Mouse (Mus musculus) ES-E14 (cell line): ENCODE data around the gene Spag17. TPM values are rescaled to one million over a fixed set of nuclear protein-coding genes. Genes with fewer than 3 reads are reported as not detected.

ENCODE experiments used
- DNase-seq: peaks from one replicate; pipeline ENCODE4 v3.0.0-alpha.2; 2013; ENCODE audit warnings: low read depth, low spot score
- H3K27ac ChIP-seq: 2 replicates; pipeline ENCODE4 v1.5.1; 2012; ENCODE audit warnings: low read depth, mild to moderate bottlenecking, low read length, moderate library complexity, mixed read lengths; ENCODE audit not compliant: poor library complexity, insufficient read depth, severe bottlenecking
- H3K36me3 ChIP-seq: 2 replicates; pipeline ENCODE4 v1.6.1; 2012; ENCODE audit warnings: mild to moderate bottlenecking, low read length, moderate library complexity, mixed read lengths; ENCODE audit not compliant: control insufficient read depth, poor library complexity, insufficient read depth, severe bottlenecking
- H3K4me1 ChIP-seq, 2 experiments: fragments of 150-350 bp in 1 of 2; sonication (generic) in 1 of 2; 2 replicates each; pipeline ENCODE4 v1.6.1; 2012; ENCODE audit warnings: low read length in 2 of 2, mild to moderate bottlenecking in 1 of 2, mixed read lengths in 1 of 2; ENCODE audit not compliant: control insufficient read depth in 2 of 2, insufficient read depth in 2 of 2, poor library complexity in 1 of 2
- H3K4me3 ChIP-seq, 2 experiments: fragments of 150-350 bp in 1 of 2; sonication (generic) in 1 of 2; 2 replicates each; pipeline ENCODE4 v1.5.1; 2012; ENCODE audit warnings: low read length in 2 of 2, low read depth in 1 of 2, mild to moderate bottlenecking in 1 of 2, mixed read lengths in 1 of 2; ENCODE audit not compliant: insufficient read depth in 1 of 2, poor library complexity in 1 of 2, severe bottlenecking in 1 of 2
- H3K9ac ChIP-seq: 2 replicates; pipeline ENCODE4 v1.6.1; 2012; ENCODE audit warnings: low read depth, mild to moderate bottlenecking, low read length, mixed read lengths; ENCODE audit not compliant: poor library complexity, insufficient read depth, severe bottlenecking
- H3K9me3 ChIP-seq: fragments of 150-350 bp; sonication (generic); 2 replicates; pipeline ENCODE4 v1.6.1; 2012; ENCODE audit warnings: low read depth, mild to moderate bottlenecking, low read length; ENCODE audit not compliant: control insufficient read depth, insufficient read depth
- CHD2 ChIP-seq: IDR thresholded peaks from 2 replicates; pipeline ENCODE4 v1.6.1; 2014; ENCODE audit warnings: mild to moderate bottlenecking, low read depth, low read length, inconsistent platforms
- HCFC1 ChIP-seq: IDR thresholded peaks from 2 replicates; pipeline ENCODE4 v1.6.1; 2012; ENCODE audit warnings: low read length, inconsistent platforms, borderline replicate concordance; ENCODE audit not compliant: insufficient read depth
- MAFK ChIP-seq: IDR thresholded peaks from 2 replicates; pipeline ENCODE4 v1.6.1; 2014; ENCODE audit warnings: mild to moderate bottlenecking, low read depth, low read length, inconsistent platforms; ENCODE audit not compliant: insufficient read depth
- ZC3H11A ChIP-seq: IDR thresholded peaks from 2 replicates; pipeline ENCODE4 v1.6.1; 2012; ENCODE audit warnings: low read depth, mild to moderate bottlenecking, inconsistent platforms, low read length, borderline replicate concordance
- ZNF384 ChIP-seq: IDR thresholded peaks from 2 replicates; pipeline ENCODE4 v1.6.1; 2012; ENCODE audit warnings: low read depth, low read length, inconsistent platforms
- in situ Hi-C, 2 experiments: fragments of 600-800 bp; cut with MboI; formaldehyde crosslinking; loops; one replicate each; pipeline ENCODE4 v1.15.1; 2025; ENCODE audit warnings: low sequenced_read_pairs in 2 of 2, inconsistent platforms in 1 of 2; ENCODE audit not compliant: unreplicated experiment in 2 of 2
- total RNA-seq: library from RNA; depleted of rRNA; stranded (reverse); fragments of 300-350 nt; gene quantifications from 2 replicates; pipeline ENCODE4 v1.2.3, GENCODE M21; 2012

Spag17 gene
- total RNA-seq, 1 experiment, result 0.04 TPM

- Histone ChIP-seq H3K27ac (no peak overlapping the region), H3K9ac (no peak overlapping the region), H3K4me3 (no peak overlapping the region), H3K4me1 (no peaks in the 10 kb centered on the region; a peak in 1 of 4 replicates), H3K9me3 (no peaks in the 10 kb centered on the region), H3K36me3 (no peaks in the 10 kb centered on the region)
- TF ChIP-seq MAFK (no peak), ZNF384 (no peak), CHD2 (no peak), ZC3H11A (no peak)
- no peak for DNase-seq
- in situ Hi-C loops, result no loop called here
These were observed 147.8 kb downstream of the Spag17 start for GRCm38 (mm10) chr3:100032969-100033368.

GRCm38 (mm10) chr3:100034366-100034956, 149.3 kb downstream of the Spag17 start:
- TF ChIP-seq HCFC1 (no peak), ZNF384 (peak; percentile 91), CHD2 (no peak), ZC3H11A (no peak)
- Histone ChIP-seq H3K9me3 (no peaks in the 10 kb centered on the region), H3K9ac (no peak overlapping the region), H3K27ac (no peak overlapping the region), H3K36me3 (no peaks in the 10 kb centered on the region), H3K4me1 (no peaks in the 10 kb centered on the region; a peak in 1 of 4 replicates), H3K4me3 (no peak overlapping the region)
- DNase-seq, result no peak
- in situ Hi-C loops, result no loop called here

- H3K4me3 ChIP-seq, result no peak overlapping the region
- in situ Hi-C loops, result no loop called here
- no peaks in the 10 kb centered on the region; a peak in 1 of 4 replicates for H3K4me1 ChIP-seq
- no peak for TF ChIP-seq MAFK
- TF ChIP-seq CHD2, result no peak
- TF ChIP-seq ZNF384, result no peak
- TF ChIP-seq HCFC1, result no peak
- TF ChIP-seq ZC3H11A, result no peak
- H3K36me3 ChIP-seq, result no peaks in the 10 kb centered on the region
- DNase-seq, result no peak
- H3K9me3 ChIP-seq, result no peaks in the 10 kb centered on the region
- H3K9ac ChIP-seq, result no peak overlapping the region
- no peak overlapping the region for H3K27ac ChIP-seq
These were observed 149.9 kb downstream of the Spag17 start for GRCm38 (mm10) chr3:100035097-100035496.

- H3K4me3 ChIP-seq, result no peak overlapping the region
- no peak overlapping the region for H3K9ac ChIP-seq
- TF ChIP-seq MAFK, result no peak
- no peak for TF ChIP-seq ZNF384
- H3K36me3 ChIP-seq, result no peaks in the 10 kb centered on the region
- DNase-seq, result no peak
- H3K9me3 ChIP-seq, result no peaks in the 10 kb centered on the region
- no peak overlapping the region for H3K27ac ChIP-seq
- in situ Hi-C loops, result no loop called here
- no peaks in the 10 kb centered on the region; a peak in 1 of 4 replicates for H3K4me1 ChIP-seq
These were observed 151.6 kb downstream of the Spag17 start for GRCm38 (mm10) chr3:100036846-100037245.

- DNase-seq, result no peak
- Histone ChIP-seq H3K36me3 (no peaks in the 10 kb centered on the region), H3K9ac (no peak overlapping the region), H3K9me3 (no peaks in the 10 kb centered on the region), H3K4me3 (no peak overlapping the region), H3K4me1 (no peaks in the 10 kb centered on the region), H3K27ac (no peak overlapping the region)
- TF ChIP-seq ZNF384 (no peak), HCFC1 (no peak), MAFK (no peak), ZC3H11A (no peak), CHD2 (no peak)
- in situ Hi-C loops, result no loop called here
These were observed 189.2 kb downstream of the Spag17 start for GRCm38 (mm10) chr3:100074406-100074805.
